Mouse (Mus musculus): ENCODE measurements around the gene Alk.

The Alk gene

GRCm38 (mm10) chr17:72168152-72168551, 436.3 kb downstream of the Alk start:
- in situ Hi-C loops (cut with MboI; ENCODE audit: unreplicated experiment in 2 of 2): no loop called here

DNA sequence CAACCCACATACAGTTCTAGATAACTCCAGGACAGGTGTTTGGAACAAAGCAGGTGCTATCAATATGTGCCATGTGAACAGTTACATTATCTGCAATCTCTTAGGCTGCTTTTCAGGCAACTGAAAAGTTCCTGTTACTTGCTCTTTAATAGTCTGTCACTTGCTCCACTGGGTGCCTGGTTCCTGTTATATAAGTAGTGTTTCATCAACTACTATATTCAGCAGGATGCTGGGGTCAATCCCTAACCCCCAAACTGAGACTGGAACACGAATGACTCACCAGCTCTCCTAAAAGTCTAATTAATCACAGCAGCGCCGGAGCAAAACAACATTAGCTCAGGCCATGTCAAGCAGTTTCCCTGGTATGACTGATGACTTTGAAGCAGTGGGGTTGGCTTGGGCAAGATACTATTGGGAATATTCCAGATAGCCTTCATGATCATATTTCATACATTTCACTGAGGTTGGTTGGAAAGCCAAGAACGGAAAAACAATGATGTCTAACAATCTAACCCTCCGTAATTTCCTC, 445.5 kb downstream of the Alk start:
- in situ Hi-C loops (cut with MboI; ENCODE audit: unreplicated experiment in 2 of 2): no loop called here

DNA sequence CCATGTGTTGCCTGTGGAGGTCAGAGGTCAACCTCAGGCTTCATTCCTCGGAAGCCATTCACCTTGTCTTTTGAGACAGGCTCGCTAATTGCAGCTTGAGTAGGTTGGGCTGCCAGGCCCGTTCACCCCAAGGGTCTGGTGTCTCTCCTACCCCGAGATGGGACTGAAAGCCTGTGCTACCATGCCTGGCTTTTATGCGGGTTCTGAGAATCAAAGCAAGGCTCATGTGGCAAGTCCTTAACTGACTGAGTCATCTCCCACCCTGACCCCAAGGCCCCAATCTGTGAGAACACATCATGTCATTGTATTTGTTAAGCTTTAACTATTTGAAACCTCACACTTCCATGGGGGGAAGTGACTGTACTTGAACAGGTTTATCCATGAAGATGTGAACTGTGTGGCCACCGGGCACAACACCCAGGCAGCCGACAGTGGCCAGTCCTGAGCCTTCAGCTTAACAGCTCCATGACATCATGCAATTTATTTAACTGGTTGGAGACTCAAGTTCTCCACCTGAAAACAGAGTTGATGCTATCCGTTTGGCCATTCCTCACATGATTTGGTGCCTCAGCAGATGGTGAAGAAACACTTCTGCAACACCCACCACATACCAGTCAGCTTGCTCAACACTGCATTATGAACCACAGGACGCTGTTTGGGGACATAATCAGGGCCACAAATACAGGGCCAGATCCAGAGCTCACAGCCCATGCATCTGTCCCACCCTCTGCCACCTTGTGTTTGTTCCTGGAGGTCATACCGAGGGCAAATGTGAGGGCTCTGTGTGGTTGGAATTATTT, 446.4 kb downstream of the Alk start:
- in situ Hi-C loops (cut with MboI; ENCODE audit: unreplicated experiment in 2 of 2): no loop called here

DNA sequence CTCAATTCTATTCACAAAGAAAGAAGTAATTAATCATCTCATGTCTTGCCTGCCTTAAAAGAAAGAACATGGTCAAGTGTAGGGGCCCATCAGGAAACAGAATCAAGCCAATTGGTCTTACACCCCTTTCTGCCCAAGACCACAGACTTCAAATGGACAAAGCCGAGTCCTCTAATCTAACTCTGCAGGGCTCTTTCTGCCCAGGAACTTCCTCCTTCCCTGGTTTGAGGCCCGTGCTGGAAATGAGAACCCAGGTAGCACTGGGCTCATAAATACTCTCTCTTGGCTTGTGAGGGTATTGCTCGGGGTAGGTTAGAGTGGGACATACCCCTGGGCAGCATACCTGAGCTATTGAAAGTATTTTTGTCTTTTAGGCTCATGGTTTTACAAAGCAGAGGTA, 451.4 kb downstream of the Alk start:
- in situ Hi-C loops (cut with MboI; ENCODE audit: unreplicated experiment in 2 of 2): no loop called here

- in situ Hi-C loops (cut with MboI; ENCODE audit: unreplicated experiment in 2 of 2): no loop called here
Measured at GRCm38 (mm10) chr17:72144946-72145598, 459.4 kb downstream of the Alk start.

GRCm38 (mm10) chr17:72144461-72144860, 460.0 kb downstream of the Alk start:
- in situ Hi-C loops (cut with MboI; ENCODE audit: unreplicated experiment in 2 of 2): no loop called here

- in situ Hi-C loops (cut with MboI; ENCODE audit: unreplicated experiment in 2 of 2): no loop called here
Measured at GRCm38 (mm10) chr17:72132140-72132911, 472.1 kb downstream of the Alk start.

DNA sequence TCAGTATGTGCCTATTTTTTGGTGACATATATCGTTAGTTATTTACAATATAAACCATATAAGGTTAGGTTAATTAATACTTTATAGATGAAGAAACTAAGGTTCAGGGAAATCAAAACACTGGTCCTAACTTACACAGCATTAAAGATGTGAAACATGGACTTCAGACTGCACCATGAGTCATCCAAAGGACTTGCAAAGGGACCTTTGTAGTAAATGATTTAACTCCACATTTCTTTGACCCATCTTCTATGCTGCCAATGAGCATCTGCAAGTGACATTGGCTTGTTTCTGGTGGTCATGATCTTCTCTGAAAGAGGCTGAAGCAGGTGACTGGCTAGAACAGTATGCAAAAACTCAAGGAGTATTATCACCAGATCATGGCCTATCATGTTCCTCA, 482.8 kb downstream of the Alk start:
- in situ Hi-C loops (cut with MboI; ENCODE audit: unreplicated experiment in 2 of 2): no loop called here

- in situ Hi-C loops (cut with MboI; ENCODE audit: unreplicated experiment in 2 of 2): no loop called here
Measured at GRCm38 (mm10) chr17:72120278-72120677, 484.1 kb downstream of the Alk start.

DNA sequence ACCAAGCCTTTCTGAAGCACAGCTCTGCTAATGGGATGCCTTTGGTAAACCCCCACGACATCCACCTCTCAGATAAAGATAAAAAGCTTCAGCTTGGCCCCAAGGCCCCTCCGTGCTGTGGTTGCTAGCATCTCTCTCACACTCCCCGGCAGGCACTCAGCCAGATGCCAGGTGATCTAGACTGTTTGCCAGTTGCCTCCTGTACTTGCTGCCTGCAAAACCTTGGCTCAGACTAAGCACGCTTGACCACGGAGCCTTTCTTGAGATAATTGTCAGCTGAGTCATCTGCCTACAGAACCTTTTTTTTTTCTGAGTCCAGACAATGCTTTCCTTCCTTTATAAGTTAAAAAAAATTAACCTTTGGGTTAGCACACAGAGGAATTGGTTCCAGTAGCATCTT, 486.1 kb downstream of the Alk start:
- in situ Hi-C loops (cut with MboI; ENCODE audit: unreplicated experiment in 2 of 2): no loop called here

- in situ Hi-C loops (cut with MboI; ENCODE audit: unreplicated experiment in 2 of 2): no loop called here
Measured at GRCm38 (mm10) chr17:72115271-72115944, 489.0 kb downstream of the Alk start.

DNA sequence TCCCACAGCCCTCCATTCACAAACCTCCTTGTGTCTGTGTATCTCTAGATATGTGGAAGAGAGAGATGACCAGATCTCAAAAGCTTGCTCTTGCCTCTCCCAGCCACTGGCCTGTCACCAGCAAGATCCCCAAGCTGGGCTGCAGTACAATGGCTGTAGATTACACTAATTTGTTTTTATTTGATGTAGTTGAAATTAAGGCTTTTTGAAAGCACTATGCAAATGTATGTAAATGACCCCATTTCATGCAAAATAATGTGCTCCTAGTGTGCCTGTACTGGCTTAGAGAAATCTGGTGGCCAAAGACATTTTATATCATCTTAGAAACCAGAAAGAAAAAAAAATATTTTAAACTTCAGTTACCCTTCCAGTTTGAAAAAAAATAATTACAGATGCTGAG, 492.4 kb downstream of the Alk start:
- in situ Hi-C loops (cut with MboI; ENCODE audit: unreplicated experiment in 2 of 2): no loop called here

DNA sequence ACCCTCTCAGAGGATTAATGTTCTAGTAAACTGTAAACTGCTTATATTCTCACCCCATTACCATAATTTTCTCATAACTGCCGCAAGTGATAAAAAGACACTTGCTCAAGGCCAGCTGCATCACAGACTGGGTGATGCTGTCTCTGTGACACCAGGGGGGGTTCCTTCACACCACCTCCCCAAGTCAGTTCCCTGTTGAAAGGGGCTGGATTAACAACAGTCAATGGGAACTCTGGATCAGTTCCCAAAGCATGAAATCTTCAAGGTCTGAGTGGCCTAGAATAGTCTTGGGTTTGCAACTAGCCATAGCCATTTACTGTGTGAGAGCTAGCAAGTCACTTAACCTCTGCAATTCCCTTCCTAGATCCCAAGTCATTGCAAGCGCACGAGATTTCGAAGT, 492.9 kb downstream of the Alk start:
- in situ Hi-C loops (cut with MboI; ENCODE audit: unreplicated experiment in 2 of 2): no loop called here

DNA sequence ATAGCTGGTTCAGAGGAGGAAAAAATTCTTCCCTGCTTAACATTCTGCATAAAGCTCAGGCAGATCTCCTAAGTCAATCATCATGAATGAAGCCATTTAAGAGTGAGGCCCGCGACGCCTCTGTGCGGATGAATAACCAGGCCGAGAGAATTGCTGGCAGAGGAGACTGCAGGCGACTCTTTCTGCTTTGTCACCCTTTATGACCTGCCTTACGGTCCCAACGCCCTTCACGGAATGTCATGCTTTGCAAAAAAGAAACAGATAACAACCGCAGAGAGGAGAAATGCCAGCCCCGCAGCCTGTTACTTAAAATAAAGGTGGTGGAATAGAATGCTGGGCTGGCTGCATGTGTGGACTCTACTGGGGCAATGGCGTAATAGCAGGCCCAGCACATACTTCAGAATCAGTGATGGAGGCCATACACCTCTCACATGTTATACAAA, 517.1 kb downstream of the Alk start:
- in situ Hi-C loops (cut with MboI; ENCODE audit: unreplicated experiment in 2 of 2): no loop called here

- in situ Hi-C loops (cut with MboI; ENCODE audit: unreplicated experiment in 2 of 2): no loop called here
Measured at GRCm38 (mm10) chr17:72081396-72081795, 523.0 kb downstream of the Alk start.

GRCm38 (mm10) chr17:72076306-72076921, 528.0 kb downstream of the Alk start:
- in situ Hi-C loops (cut with MboI; ENCODE audit: unreplicated experiment in 2 of 2): no loop called here

DNA sequence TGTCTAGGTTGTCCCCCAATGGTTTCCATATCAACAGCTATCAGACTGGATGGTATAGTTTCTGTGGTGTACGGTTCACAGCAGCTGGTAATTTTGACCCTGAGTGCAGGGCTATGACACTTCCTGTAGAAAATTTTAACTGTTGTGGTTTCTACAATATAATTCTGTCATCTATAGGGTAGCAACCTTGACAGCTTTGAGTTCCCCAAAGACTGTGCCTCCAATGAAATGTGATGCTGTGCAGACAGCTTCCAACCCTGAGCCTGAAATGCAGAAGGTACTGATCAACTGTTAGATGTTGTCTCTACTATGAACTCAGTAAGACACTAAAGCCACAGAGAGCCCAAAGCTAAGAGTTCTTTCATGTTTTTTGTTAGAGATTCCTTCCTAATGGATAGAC, 532.6 kb downstream of the Alk start:
- in situ Hi-C loops (cut with MboI; ENCODE audit: unreplicated experiment in 2 of 2): no loop called here

- in situ Hi-C loops (cut with MboI; ENCODE audit: unreplicated experiment in 2 of 2): no loop called here
Measured at GRCm38 (mm10) chr17:72068176-72068575, 536.3 kb downstream of the Alk start.

DNA sequence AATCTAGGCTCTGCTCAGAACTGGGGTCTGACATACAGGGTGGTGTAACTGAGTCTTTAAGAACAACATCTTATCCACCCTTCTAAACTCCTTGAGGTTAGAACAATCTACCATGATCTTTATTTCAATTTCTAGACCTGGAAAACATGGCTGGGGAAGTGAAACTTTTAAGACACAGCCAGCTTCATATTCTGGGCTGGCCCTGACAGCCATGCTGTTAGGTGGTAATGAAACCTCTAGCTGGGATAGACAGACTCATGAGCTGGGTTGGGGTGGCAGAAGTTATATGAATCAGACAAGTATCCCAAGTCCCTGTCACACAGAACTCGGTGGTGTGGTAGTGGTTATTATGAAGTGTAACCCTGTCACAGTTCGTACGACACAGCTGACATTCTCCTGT, 541.4 kb downstream of the Alk start:
- in situ Hi-C loops (cut with MboI; ENCODE audit: unreplicated experiment in 2 of 2): no loop called here

DNA sequence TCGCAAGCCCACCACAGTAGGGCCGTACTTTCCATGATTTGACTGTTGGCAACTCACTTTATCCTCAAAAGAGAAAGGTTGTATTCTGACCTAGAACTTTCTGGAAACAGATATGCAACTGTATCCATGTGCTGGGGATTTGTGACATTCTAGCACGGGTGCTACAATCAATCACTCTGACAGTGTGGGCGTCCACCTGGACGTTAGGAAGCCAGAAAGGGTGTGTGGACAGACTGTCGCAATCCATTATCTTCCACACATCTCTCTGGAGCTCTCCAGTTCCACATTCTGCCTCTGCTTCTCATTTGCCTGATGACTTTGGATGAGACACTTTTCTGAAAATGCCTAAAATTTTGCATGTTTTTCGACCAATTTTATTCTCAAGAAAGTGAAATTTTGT, 545.1 kb downstream of the Alk start:
- in situ Hi-C loops (cut with MboI; ENCODE audit: unreplicated experiment in 2 of 2): no loop called here
